Mouse (Mus musculus) right cerebral cortex, postnatal 14 days (tissue): ENCODE measurements around the gene Ccnd1.

ENCODE experiments used
- DNase-seq: peaks from one replicate; pipeline ENCODE4 v3.0.0; 2022

The Ccnd1 gene

GRCm38 (mm10) chr7:144939344-144940002 lies at the start of gene Ccnd1:
Ccnd1 (minus strand) TSS chr7:144939925.
- peak; percentile 73 for DNase-seq

DNA sequence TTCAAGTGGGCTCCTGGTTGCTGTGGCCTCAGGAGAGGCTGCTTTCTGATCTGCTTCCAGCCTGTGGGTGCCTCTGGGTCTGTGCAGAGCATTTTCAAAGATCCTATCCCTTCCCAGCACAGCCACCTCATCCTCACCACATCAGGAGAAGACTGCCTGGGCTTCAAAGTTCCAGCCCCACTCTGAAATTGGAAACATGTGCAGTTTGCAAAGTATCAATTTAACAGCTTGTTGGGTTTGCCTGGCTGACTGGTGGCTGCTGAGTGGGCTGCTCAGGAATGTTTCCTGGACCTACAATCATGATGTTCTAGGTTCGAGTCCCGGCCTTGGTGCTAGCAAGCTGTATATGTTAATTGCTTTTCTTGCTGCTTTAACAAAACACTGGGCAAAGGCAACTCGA lies 49.1 kb upstream of the Ccnd1 start:
- no peak for DNase-seq

DNA sequence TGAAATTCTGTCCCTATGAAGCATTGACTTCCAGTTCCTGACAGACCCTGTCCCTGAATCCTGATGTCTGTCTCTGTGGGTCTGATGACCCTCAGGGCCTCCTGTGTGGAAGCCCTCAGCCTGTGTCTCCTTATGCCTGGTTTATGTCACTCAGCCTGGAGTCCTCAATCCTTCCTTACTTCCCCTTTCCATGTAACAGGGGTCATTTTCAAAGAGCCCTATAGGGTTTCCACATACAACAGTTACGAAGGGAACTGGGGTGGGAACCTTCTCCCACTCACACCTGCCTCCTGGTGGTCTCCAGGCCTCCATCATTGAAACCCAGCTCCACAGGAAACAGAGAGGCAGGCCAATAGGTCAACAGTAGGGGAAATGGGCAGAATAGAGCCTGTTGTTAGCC lies 45.4 kb upstream of the Ccnd1 start:
- no peak for DNase-seq

GRCm38 (mm10) chr7:144982358-144983110 lies 42.8 kb upstream of the Ccnd1 start:
- DNase-seq: no peak

DNA sequence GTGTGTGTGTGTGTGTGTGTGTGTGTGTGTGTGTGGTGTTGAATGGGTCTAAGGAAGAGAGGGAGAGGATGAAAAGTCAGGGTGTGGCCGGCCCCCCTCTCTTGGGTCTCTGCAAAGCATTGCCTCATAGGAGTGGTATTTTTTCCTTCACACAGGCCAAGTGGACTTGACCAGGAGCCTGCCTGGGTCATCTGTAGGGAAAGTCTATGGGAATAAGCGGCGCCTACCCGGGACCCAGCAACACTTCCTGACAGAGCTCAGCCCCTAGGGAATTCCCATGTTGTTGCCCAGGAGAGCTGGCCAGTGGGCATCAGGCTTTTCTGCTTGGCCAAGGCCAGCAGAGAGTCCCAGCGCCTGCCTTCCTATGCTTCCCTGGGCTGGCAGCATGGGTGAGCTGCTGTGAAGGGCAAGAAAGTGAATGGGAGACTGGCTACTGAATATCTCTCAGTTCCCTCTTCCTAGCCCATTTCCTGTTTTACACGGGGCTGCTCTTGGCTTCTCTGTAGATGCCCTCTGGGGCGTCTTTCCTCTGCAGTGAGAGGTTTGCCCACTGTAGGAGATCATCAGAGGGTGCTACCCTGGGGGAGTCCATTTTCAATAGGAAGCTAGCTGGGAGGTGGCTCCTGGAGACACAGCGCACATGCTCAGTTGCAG lies 41.8 kb upstream of the Ccnd1 start:
- no peak for DNase-seq

DNA sequence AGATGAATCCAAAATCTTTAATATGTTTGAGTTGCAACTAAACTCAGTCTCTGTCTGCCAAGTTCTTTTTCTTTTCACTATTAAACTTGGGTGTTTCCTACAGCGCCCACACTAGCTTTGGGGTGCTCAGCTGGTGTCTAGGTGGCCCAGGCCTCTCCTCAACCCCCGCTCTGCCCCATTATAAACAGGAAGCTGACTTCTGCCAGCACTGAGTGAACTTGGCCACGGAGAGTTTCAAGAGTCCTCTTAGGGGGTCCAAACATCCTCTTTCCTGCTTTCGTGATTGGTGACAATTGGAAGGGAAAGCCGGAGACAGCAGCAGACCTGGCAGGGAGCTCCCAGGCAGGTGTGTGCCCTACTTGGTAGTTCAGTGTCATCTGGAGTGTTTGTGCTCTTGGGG lies 40.1 kb upstream of the Ccnd1 start:
- DNase-seq: no peak

DNA sequence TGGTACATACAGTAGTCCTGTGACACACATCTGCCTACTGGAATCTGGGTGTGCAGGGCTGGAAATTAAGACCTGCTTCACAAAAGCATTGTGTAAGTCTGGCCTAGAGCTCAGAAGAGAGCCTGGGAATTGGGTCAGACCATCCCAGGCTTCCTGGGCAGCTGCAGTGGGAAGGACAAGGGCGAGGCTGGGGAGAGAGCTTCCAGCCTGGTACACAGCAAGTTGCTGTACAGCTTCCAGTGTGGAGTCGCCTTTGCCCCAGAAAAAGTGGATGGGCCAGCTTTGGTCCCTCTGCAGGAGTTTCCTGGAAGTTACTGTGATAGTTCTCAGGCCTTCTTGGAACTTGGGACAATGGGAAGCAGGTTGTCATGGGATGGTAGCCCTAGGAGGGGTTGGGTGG lies 37.4 kb upstream of the Ccnd1 start:
- DNase-seq: no peak

- no peak for DNase-seq
Observed at GRCm38 (mm10) chr7:144973461-144973860, 33.7 kb upstream of the Ccnd1 start.

GRCm38 (mm10) chr7:144971769-144972168 lies 32.0 kb upstream of the Ccnd1 start:
- DNase-seq: no peak

- no peak for DNase-seq
Observed at GRCm38 (mm10) chr7:144970997-144971768, 31.5 kb upstream of the Ccnd1 start.

- no peak for DNase-seq
Observed at GRCm38 (mm10) chr7:144965893-144966292, 26.2 kb upstream of the Ccnd1 start.

DNA sequence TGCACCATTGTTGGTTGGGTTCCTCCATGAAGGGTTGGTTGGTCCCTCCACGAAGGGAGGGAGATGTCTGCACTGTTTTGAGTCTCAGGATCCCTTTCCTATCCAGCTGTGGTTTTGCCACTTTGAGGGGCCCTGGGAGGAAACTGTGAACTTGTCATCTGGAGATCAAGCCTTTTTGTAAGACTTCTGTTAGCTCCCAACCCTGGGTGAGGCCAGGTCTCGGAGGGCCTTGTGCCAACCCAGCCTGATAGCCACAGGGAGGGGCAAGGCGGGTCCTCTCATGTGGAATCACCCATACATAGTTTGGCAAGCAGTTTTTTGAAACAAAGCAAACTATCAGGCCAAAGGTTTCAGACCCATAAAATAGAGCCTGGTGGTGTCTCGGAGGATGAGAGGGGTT lies 24.6 kb upstream of the Ccnd1 start:
- no peak for DNase-seq

DNA sequence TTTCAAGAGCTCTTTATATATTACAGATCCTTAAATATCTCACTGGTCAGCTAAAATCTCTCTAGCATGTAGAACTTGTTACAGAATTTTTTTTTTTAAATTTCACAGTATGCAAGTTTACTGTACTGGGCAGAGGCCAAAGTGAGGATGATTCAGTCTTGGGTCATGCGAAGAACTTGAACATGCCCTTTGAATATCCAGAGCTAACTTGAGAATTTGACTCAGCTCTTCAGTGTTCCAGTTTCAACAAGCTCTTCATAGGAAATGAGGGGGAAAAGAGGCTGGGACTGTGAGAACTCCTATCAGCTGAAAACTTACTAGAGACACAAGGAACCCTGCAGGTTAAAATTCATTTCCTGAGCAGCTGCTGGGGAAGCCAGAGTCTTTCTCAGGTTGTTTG lies 24.2 kb upstream of the Ccnd1 start:
- no peak for DNase-seq

DNA sequence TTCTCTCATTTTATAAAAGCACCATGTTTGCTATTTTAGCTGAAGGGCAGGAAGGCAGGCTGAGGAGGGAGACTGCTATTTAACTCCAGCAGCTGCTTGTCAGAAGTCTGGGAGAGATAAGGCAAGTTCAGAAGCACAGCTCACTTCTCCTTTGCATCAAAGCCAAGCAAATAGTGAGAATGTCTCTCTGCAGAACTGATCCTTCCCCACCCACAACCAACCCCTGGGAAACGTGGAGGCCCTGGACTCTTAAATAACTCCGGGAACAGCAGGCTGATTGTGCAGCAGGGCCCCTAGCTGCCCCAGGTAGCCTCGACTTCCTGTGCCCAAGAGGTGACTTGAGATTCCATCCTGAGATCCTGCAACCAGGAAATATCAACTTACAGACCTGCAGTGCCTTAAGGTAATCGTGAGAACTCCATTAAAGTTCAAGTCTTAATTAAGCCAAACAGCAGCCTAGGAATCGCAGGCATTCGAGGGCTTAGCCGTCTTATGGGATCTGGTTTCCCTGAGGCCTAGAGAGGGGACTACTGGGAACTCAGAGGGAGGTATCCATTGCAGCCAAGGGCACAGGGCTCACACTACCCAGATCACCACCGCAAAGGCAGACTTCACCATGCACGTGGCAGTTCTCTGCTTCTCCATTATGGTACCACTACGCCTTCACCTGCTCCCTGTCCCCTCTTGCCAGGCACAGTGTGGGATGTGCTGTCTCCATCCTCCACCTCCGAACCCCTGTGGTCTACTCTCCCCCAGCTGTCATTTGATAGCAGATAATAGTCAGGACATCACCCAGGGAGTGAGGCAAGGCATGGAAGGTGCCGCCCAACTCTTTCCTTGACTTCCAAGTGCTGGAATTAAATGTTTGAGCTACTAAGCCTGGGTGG lies 19.0 kb upstream of the Ccnd1 start:
- no peak for DNase-seq

GRCm38 (mm10) chr7:144943254-144943653 lies 3.5 kb upstream of the Ccnd1 start:
- peak; percentile 77 for DNase-seq

GRCm38 (mm10) chr7:144942744-144943135 lies 3.0 kb upstream of the Ccnd1 start:
- no peak for DNase-seq

DNA sequence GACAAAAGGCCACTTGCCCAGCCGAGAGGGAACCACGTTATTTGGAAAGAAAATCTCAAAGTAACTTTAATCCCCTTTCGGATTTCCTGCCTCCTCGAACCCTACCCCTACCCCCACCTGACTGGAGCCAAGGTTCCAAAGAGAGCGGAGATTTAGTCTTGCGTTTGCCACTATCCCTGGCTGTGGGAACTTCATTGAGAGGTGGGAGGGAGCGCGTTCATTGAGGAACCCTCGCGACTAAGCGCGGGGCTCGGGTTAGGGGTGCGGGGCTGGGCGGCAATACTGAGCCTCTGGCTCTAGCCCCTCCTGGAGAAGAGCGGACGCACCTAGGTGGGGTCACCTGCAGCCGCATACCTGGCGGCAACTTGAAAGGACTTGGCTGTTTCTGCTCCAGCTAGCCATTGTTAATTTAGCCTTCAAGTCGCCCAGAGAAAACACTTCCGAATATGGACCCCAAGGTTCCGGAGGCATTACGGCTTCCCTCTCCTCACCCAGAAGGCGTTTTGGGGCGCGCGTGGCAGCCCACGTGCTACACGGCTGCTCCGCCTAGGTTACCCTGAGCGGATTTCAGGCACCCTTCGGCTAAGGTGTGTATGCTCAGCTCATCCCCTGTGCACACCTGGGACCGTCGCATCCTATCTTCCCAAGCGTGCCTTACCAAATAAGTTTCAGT lies 2.5 kb upstream of the Ccnd1 start:
- no peak for DNase-seq

DNA sequence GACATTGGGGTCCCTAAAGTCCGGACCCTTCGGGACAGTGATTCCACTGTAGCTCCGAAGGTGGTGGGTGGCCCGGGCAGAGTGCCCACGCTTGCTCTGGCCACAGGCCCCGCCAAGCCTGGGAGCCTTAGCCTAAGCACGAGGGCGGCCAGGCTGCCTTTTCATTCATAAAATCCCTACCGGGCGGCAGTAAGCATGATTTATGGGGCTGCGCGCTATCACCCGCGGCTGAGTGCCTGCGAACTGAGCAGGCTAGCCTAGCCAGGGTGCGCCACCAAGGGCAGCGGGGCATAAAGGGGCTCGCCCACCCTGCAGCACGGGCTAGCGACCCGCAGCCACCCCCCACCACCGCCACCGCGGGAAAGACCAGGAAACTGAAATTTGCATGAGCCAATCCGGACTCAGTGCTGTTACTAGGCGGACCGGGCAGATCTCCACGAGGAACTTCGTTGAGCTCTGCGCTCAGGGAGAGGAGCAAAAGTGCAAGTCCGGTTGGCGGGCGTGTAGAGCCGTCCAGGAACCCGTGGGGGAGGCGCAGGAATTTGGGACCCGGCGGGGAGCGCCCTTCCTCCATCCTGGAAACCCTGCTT lies 1.6 kb upstream of the Ccnd1 start:
- DNase-seq: peak; percentile 78

GRCm38 (mm10) chr7:144940585-144940984 lies 860 bp upstream of the Ccnd1 start:
- no peak for DNase-seq

- no peak for DNase-seq
Observed at GRCm38 (mm10) chr7:144940003-144940571, 362 bp upstream of the Ccnd1 start.
